Mouse (Mus musculus) heart, adult 2 months (tissue): ENCODE results near the gene Mfap1a.

Experiments used
- CTCF ChIP-seq: fragments of 200-600 bp; IDR thresholded peaks from 2 replicates; pipeline ENCODE4 v1.8.1; 2022; ENCODE audit warnings: antibody characterized with exemption, mild to moderate bottlenecking, moderate library complexity
- EP300 ChIP-seq: fragments of 200-500 bp; IDR thresholded peaks from 2 replicates; pipeline ENCODE4 v1.6.1; 2011; ENCODE audit warnings: low read depth, low read length, control low read depth; ENCODE audit not compliant: insufficient read depth
- POLR2A ChIP-seq: fragments of 200-500 bp; IDR thresholded peaks from 2 replicates; pipeline ENCODE4 v1.6.1; 2011; ENCODE audit warnings: mild to moderate bottlenecking, low read depth, low read length, control low read depth; ENCODE audit not compliant: insufficient read depth

DNA sequence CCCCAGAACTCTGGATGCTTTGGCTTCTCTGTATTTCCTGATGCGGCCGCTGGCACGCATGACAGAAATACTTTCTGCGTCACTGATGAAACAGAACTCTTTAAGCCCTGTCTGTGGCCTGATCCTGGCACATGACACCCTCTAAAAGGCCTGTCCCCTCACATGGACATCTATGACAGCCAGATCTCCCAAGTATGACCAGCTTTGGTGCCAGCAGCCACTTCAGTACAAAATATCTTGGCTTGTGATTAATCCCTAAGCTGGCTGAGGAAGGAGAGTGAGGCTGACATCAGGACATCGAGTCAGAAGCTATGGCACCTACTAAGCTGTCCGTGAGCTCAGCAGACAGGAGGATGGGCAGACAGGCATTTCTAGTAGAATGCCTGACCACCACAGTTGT lies 43.2 kb upstream of the Mfap1a start:
- peak; percentile 82 for TF ChIP-seq POLR2A
- TF ChIP-seq CTCF = no peak
- peak; percentile 88 for TF ChIP-seq EP300
